Mouse (Mus musculus): ENCODE measurements around the gene Gm45623.
A peak's percentile ranks its signal among the peaks of the same experiment; 100 is the strongest.

Gm45623 gene

GRCm38 (mm10) chr13:56753192-56753951 lies at the start of gene Gm45623:
Gene Gm45623, minus strand, starts transcription at chr13:56753827.
- DNase-seq (ENCODE audit: low spot score in 2 of 2): no peak

DNA sequence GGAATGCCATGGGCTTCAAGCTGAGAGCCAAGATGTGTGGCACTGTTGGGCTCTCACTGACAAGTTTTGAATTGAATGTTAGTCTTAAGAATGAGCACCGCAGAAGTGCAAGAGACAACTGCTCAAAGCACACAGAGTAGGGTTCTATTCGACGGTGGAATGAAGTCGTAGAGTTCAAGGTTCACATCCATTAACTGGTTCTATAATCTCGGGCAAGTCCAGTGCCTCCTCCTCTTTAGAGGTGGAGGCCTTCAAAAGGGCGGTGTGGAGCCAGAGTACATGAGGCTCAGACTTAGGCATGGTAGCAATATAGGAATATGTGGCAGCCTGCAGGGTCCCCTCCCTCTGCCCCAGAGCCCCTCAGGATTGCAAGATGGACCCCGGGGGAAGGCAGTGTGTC lies 43.8 kb upstream of the Gm45623 start:
- DNase-seq (ENCODE audit: low spot score in 2 of 2): no peak

- no peak for DNase-seq (ENCODE audit: low spot score in 2 of 2)
These were observed 41.9 kb upstream of the Gm45623 start for GRCm38 (mm10) chr13:56795501-56795900.

DNA sequence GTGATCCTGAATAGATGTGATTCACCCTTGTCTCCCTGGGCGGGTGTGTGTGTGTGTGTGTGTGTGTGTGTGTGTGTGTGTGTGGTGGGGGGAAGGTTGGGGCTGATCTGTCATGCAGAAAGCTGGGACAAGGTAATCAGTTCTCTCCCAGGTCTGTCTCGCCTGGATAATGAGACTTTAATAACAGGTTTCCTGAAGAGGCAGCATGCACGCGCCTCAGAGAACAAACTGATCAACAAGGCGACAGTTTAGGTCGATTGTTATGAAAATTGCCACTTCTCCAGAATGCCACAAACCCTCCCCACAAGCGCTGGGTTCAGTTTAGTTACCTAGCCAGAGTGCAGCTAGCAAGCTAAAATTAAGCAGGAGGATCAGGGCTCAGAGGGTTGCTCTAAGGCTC lies 40.8 kb upstream of the Gm45623 start:
- DNase-seq (ENCODE audit: low spot score in 2 of 2): no peak

DNA sequence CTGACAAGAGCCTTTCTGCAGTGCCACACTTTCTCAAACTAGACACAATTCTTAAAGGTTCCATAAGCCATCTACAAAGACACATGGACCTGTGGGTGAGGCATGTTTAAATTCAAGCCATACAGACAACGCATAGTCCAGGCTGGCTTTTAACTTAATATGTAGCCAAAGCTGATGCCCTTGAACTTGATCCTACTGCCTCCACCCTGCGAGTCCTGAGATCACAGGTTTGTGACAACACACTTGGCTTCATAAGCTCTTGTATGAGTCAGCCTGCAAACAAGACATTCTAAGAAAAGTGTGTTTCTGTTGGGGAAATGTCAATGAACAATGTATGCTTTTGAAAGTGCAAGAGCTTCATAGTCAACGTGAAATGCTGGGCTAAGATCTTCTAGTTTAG lies 39.2 kb upstream of the Gm45623 start:
- DNase-seq (ENCODE audit: low spot score in 2 of 2): no peak

DNA sequence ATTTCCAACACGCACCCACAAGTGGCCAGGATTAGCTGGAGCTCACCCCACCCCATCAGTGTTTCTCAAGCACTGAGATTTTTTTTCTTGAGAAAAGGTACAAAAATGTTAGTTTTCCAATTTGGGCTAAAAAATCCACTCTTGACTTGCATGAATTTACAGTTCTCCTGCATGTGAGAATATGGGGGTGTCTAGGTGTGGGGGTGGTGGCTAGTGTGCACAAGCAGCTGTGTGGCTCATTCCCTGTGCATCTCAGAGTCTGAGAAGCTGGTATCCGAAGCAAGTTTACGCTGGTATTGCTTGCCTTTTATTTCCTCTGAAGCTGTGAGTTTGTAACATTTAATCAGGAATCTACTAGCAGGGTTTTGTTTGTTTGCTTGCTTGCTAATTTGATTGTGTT lies 37.1 kb upstream of the Gm45623 start:
- DNase-seq (ENCODE audit: low spot score in 2 of 2): no peak

GRCm38 (mm10) chr13:56782621-56783020 lies 29.0 kb upstream of the Gm45623 start:
- DNase-seq (ENCODE audit: low spot score in 2 of 2): no peak

DNA sequence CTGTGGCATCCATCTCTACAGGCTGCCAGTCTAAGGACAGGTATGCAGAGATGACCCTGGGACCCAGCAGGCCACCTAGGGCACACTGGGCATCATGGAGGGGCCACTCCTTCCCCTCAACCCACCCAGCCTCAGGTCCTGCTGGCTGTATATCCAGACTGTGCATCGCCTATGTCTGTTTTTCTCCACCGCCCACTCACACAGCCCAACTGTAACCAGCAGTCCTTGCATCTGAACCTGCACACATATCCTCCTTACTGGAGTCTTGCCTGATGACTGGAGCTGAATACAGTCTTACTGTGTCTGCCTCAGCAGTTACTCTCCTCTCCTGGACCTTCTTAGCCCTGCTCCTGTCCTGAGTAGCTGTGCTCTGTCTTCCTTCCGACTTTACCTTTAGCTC lies 28.1 kb upstream of the Gm45623 start:
- no peak for DNase-seq (ENCODE audit: low spot score in 2 of 2)

DNA sequence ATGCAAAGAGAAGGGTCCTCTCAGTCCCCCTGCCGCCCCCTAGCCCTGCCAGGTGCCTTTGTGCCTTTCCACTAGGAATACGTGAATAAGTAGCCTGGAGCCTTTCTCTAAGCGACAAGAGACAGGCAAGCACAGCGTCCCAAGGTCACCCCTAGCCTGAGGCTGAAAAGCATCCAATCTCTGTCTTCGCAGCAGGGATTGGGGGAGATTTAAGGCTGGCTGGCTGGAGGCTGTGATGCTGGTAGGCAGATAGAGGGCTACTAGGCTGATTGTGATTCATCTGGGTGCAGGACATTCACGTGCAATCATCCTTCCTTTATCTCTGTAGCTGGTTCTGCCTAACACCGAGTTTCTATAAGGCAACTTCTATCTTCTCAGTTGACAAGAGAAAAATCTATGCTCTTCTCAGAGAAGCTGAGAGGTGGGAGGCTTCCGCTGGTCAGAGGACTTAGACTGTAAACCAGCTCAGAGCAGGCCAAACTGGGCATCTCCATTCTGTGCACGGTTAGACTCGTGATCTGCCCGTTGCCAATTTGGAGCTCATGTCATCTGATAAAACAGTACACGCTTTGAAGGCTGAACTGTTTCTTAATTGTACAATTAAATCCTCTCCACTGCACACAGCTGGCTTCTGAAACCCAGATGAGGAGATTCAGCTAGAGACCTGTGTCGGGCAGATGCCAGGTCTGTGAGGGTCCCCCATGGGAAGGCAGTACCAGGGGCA lies 27.3 kb upstream of the Gm45623 start:
- no peak for DNase-seq (ENCODE audit: low spot score in 2 of 2)

- DNase-seq (ENCODE audit: low spot score in 2 of 2): no peak
These were observed 20.7 kb upstream of the Gm45623 start for GRCm38 (mm10) chr13:56774304-56774703.

DNA sequence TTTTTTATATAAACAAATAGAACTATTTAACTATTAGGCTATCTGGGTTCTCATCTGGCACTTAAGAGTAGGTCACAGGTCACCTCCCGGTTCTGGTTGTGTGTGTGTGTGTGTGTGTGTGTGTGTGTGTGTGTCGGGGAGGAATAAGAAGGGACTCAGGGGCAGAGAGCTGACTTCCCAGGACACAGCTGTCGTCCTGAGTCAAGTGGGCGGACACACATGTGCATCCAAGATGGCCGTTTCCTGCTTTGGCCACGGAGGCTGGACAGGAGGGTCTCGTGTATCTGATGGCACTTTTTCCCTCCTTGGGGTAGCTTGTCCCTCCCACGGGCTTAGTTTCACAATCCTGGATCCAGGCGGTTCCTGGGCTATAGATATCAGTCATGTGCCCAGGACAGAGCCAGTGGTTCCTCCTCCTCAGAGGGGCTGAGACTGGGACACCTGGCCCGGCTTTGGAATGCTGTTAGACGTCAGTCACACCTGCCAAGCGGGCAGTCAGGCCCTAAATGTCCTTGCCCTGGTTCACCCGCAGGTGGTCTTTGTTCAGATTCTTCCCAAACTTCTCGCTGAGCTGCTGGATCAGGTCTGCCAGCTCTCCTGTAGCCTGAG lies 19.7 kb upstream of the Gm45623 start:
- DNase-seq (ENCODE audit: low spot score in 2 of 2): no peak

DNA sequence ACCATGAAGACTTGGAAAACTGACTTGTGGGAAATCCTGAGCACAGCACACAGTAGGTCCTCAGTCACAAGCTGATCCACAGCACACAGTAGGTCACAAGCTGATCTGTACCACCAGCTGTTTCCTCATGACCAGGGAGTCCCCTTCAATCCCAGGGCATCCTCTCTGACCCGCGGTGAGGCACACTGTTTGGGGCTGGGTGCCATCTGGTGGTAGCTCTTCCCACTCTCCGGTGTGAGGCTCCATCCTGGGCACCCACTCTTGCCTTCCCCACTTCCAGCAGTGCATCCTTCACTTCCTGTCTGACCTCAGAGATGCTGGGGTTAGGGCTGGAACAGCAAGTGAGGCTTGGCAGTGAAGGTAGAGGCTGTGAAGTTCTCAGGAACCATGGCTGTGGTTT lies 19.0 kb upstream of the Gm45623 start:
- no peak for DNase-seq (ENCODE audit: low spot score in 2 of 2)

DNA sequence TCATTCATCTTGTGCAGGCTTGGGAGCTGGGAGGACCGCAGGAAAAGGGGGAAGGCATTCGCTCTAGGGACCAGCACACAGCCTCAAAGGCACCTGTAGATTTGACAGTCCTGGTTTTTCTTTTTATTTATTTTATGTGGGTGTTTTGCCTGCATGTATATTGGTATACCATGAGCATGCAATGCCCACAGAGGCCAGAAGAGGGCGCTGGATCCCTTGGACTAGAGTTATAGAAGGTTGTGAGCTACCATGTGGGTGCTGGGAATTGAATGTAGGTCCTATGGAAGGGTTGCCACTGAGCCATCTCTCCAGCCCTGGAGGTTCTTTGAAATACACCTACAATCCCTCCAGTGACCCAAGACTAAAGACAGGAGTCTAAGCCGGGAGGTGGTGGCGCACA lies 17.2 kb upstream of the Gm45623 start:
- no peak for DNase-seq (ENCODE audit: low spot score in 2 of 2)

- no peak for DNase-seq (ENCODE audit: low spot score in 2 of 2)
These were observed 16.5 kb upstream of the Gm45623 start for GRCm38 (mm10) chr13:56770136-56770578.

DNA sequence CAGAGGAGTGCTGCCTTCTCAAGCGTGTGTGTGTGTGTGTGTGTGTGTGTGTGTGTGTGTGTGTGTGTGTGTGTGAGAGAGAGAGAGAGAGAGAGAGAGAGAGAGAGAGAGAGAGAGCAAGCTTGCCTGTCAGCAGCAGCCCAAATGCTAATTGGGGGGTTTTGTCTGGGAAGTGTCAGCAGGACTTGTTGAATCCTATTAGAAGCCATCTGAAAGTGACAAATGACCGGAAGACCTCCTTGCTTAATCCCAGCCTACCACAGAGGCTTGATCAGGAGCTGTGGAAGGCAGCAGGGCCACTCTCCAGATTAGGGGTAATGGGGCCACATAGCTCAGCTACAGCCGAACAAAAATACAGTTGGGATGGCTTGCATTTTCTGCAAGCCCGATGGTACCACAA lies 15.8 kb upstream of the Gm45623 start:
- DNase-seq (ENCODE audit: low spot score in 2 of 2): no peak

DNA sequence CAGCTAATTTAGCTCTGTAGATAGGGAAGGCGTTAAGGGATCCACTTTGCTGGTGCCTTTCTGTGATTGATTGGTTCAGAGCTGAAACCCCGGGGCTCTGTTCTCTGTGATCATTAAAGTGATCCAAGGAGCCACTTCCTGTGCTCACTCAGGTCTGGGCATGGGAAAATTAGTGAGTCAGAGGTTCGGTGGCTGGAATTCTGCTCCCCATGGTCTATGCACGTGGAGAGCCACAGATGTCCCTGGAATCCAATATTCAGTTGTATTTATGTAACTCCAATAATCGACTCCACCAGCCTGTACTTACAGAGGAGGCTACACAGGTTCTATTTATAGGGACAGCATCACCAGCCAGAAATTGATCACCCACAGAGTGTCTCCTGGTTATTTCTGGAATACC lies 12.6 kb upstream of the Gm45623 start:
- DNase-seq (ENCODE audit: low spot score in 2 of 2): no peak

DNA sequence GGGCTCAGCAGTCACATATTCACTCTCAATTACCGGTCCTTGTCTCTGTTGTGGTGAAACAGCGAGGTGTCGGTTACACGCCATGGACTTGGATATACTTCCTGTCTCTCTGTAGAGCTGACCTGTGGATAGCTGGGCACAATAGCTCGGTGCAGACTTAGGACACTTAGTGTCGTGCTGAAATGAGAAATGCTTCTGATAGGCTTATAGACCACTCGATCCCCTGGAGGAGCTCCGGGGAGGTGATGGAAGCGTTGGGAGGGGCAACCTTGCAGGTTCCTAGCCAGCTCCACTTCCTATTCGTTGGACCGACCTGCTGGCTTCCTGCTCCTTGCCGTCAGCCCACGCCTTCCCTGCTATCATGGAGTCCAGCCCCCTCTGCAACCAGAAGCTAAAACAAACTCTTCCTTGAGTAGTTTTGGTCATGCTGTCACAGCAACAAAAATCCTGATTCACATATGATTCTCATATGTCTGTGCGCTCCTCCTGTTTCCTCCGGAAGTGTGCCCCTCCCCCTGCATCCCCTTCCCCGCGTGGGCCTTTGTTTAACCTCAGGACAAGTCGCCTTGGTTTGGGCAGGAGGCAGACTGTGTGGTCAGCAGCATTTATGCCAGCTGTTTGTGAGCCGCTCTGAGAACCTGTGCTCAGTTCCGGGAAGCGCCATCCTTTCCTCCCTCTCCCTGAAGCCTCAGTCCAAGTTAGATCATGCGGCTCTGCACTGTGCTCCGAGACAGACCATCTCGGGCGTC lies 11.8 kb upstream of the Gm45623 start:
- DNase-seq (ENCODE audit: low spot score in 2 of 2): no peak

- no peak for DNase-seq (ENCODE audit: low spot score in 2 of 2)
These were observed 9.0 kb upstream of the Gm45623 start for GRCm38 (mm10) chr13:56762446-56763229.

DNA sequence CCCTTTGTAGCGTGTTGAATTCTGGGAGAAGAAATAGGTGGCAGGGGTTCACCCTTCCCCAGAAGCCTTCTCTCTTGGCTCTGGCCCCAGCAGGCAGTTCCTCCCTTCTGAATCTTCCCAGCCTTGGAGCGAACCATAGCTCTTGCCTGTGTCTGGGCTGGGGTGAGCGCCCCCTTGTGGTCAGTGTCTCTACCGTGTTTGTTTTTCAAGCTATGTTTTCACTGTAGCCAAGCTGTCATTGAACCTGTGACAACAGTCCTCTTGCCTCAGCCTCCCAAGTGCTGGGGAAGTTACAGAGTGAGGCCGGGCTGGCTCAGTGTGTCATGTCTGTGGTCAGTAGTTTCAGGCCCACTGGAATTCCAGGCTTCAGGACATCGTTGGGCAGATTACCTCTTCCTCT lies 4.9 kb upstream of the Gm45623 start:
- peak; percentile 40 to 52 for DNase-seq (ENCODE audit: low spot score in 2 of 2)

GRCm38 (mm10) chr13:56757201-56757600 lies 3.6 kb upstream of the Gm45623 start:
- DNase-seq (ENCODE audit: low spot score in 2 of 2): no peak

- no peak for DNase-seq (ENCODE audit: low spot score in 2 of 2)
These were observed 2.2 kb upstream of the Gm45623 start for GRCm38 (mm10) chr13:56755871-56756270.

Data from urinary bladder, adult 18-20 months (tissue).